Mouse (Mus musculus) myocyte (in vitro differentiated cells): ENCODE measurements around the gene Pml. TPM values are rescaled to one million over a fixed set of nuclear protein-coding genes. Genes with fewer than 3 reads are reported as not detected.

ENCODE experiments used
- H3K27me3 ChIP-seq: one replicate; pipeline ENCODE4 v1.6.1; 2011; ENCODE audit not compliant: control insufficient read depth, insufficient read depth, insufficient read length
- H3K36me3 ChIP-seq: one replicate; pipeline ENCODE4 v1.6.1; 2011; ENCODE audit not compliant: control insufficient read depth, insufficient read depth
- H3K4me2 ChIP-seq: one replicate; pipeline ENCODE4 v1.6.1; 2011; ENCODE audit warnings: low read depth, control low read depth
- H3K4me3 ChIP-seq: one replicate; pipeline ENCODE4 v1.5.1; 2011; ENCODE audit warnings: mild to moderate bottlenecking, control low read depth, moderate library complexity
- H3K79me2 ChIP-seq: one replicate; pipeline ENCODE4 v1.6.1; 2011; ENCODE audit not compliant: control insufficient read depth, insufficient read depth
- H3ac ChIP-seq: one replicate; pipeline ENCODE4 v1.6.1; 2011; ENCODE audit not compliant: control insufficient read depth, insufficient read length
- CEBPB ChIP-seq: IDR thresholded peaks from 2 replicates; pipeline ENCODE4 v1.6.1; 2011; ENCODE audit warnings: mild to moderate bottlenecking, moderate library complexity; ENCODE audit not compliant: poor library complexity, insufficient read depth, severe bottlenecking
- E2F4 ChIP-seq: IDR thresholded peaks from one replicate; pipeline ENCODE4 v1.6.1; 2011; ENCODE audit warnings: mild to moderate bottlenecking, control low read depth, moderate library complexity; ENCODE audit not compliant: insufficient read depth
- MAX ChIP-seq: IDR thresholded peaks from one replicate; pipeline ENCODE4 v1.6.1; 2011; ENCODE audit warnings: low read depth, mild to moderate bottlenecking, control low read depth
- MYOD1 ChIP-seq, 3 experiments: IDR thresholded peaks; one replicate each; pipeline ENCODE4 v1.6.1; 2011; ENCODE audit warnings: control low read depth in 2 of 3, low read depth in 2 of 3, mild to moderate bottlenecking in 2 of 3, moderate library complexity in 1 of 3; ENCODE audit not compliant: insufficient read length in 2 of 3, control insufficient read depth in 1 of 3
- MYOG ChIP-seq, 3 experiments: IDR thresholded peaks; one replicate each; pipeline ENCODE4 v1.6.1; 2011; ENCODE audit warnings: control low read depth in 2 of 3, low read depth in 2 of 3, mild to moderate bottlenecking in 2 of 3; ENCODE audit not compliant: insufficient read length in 2 of 3, control insufficient read depth in 1 of 3, insufficient read depth in 1 of 3
- POLR2A ChIP-seq: IDR thresholded peaks from one replicate; pipeline ENCODE4 v1.6.1; 2011; ENCODE audit warnings: low read depth, mild to moderate bottlenecking, control low read depth, moderate library complexity; ENCODE audit not compliant: insufficient read length
- POLR2AphosphoS2 ChIP-seq: IDR thresholded peaks from one replicate; pipeline ENCODE4 v1.6.1; 2011; ENCODE audit warnings: low read depth, control low read depth; ENCODE audit not compliant: insufficient read length
- REST ChIP-seq: IDR thresholded peaks from one replicate; pipeline ENCODE4 v1.6.1; 2011; ENCODE audit warnings: mild to moderate bottlenecking, control low read depth, moderate library complexity; ENCODE audit not compliant: insufficient read depth, insufficient read length
- SRF ChIP-seq: IDR thresholded peaks from one replicate; pipeline ENCODE4 v1.6.1; 2011; ENCODE audit warnings: low read depth; ENCODE audit not compliant: control insufficient read depth, insufficient read length
- TCF12 ChIP-seq: IDR thresholded peaks from one replicate; pipeline ENCODE4 v1.6.1; 2011; ENCODE audit warnings: mild to moderate bottlenecking, control low read depth; ENCODE audit not compliant: poor library complexity, insufficient read depth, severe bottlenecking
- TCF3 ChIP-seq: IDR thresholded peaks from one replicate; pipeline ENCODE4 v1.6.1; 2011; ENCODE audit warnings: low read depth, control low read depth; ENCODE audit not compliant: insufficient read length
- USF1 ChIP-seq: IDR thresholded peaks from one replicate; pipeline ENCODE4 v1.6.1; 2011; ENCODE audit warnings: low read depth, mild to moderate bottlenecking, control low read depth, moderate library complexity
- polyA plus RNA-seq: library from polyadenylated mRNA; unstranded; fragments of >200 nt; fragmentation: generic; extraction: Trizol; gene quantifications from one replicate; pipeline ENCODE4 v1.2.1, GENCODE M21; 2012; ENCODE audit warnings: missing spikeins

Gene Pml
- polyA plus RNA-seq, 1 experiment: 15.5 TPM

DNA sequence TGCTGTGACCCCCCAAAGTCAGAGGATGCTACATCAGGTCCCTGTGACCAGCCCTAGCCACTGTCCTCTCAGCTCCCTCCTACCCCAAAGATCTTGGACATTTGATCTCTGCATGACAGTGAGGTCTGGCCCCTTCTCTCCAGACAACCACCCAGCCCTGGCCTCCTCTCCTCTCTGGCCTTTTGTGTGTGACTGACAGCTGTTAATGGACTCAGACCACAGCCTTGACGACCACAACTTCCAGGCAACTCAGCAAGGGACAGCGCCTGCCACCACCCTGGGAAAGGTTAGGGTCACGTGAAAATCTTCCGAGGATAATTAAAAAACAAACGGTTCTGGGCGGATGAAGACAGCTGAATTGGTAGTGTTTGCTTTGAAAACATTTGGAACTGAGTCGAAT is 44.9 kb upstream of the Pml start:
- Histone ChIP-seq H3K36me3 (no peaks in the 10 kb centered on the region), H3ac (no peak overlapping the region), H3K4me2 (no peak overlapping the region), H3K79me2 (no peaks in the 10 kb centered on the region), H3K27me3 (no peaks in the 10 kb centered on the region), H3K4me3 (no peak overlapping the region)
- TF ChIP-seq MYOD1 (IDR thresholded peaks at IDR 0.05; ENCODE audit: control insufficient read depth in 1 of 3, insufficient read length in 2 of 3, low read depth in 2 of 3) (peak in 2 of 3 experiments; percentile 47 to 72), REST (no peak), TCF12 (peak; percentile 22), TCF3 (no peak), E2F4 (no peak), POLR2A (no peak), MAX (no peak), POLR2AphosphoS2 (no peak), SRF (no peak), CEBPB (no peak), MYOG (IDR thresholded peaks at IDR 0.05; ENCODE audit: control insufficient read depth in 1 of 3, insufficient read depth in 1 of 3, insufficient read length in 2 of 3, low read depth in 2 of 3) (peak in 1 of 3 experiments; percentile 63), USF1 (no peak)

DNA sequence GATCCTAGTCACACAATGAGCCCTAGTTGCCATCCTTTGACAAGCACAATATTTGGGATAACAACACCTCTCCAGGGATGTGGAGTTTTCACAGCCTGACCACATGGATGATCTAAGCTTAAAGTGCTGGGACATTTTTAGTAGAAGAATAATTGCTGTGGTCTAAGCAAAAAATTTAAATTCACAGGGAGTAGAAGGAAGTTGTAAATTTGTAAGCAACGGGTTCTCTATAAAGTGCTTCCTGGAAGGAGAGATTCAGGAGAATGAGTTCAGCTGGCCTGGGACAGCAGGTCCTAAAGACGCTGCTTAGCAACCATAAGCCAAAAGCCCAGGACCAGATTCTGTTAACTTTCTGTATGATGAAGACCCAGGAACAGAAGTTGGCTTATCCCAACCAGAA is 40.3 kb upstream of the Pml start:
- H3K27me3 ChIP-seq: no peaks in the 10 kb centered on the region
- no peaks in the 10 kb centered on the region for H3K36me3 ChIP-seq
- no peaks in the 10 kb centered on the region for H3K79me2 ChIP-seq
- TF ChIP-seq CEBPB: no peak
- TF ChIP-seq USF1: no peak
- TF ChIP-seq MYOD1 (IDR thresholded peaks at IDR 0.05; ENCODE audit: control insufficient read depth in 1 of 3, insufficient read length in 2 of 3, low read depth in 2 of 3): no peak
- no peak for TF ChIP-seq MAX
- TF ChIP-seq POLR2A: no peak
- TF ChIP-seq SRF: no peak
- no peak for TF ChIP-seq MYOG (IDR thresholded peaks at IDR 0.05; ENCODE audit: control insufficient read depth in 1 of 3, insufficient read depth in 1 of 3, insufficient read length in 2 of 3, low read depth in 2 of 3)
- no peak overlapping the region for H3ac ChIP-seq
- H3K4me3 ChIP-seq: no peak overlapping the region
- no peak overlapping the region for H3K4me2 ChIP-seq

DNA sequence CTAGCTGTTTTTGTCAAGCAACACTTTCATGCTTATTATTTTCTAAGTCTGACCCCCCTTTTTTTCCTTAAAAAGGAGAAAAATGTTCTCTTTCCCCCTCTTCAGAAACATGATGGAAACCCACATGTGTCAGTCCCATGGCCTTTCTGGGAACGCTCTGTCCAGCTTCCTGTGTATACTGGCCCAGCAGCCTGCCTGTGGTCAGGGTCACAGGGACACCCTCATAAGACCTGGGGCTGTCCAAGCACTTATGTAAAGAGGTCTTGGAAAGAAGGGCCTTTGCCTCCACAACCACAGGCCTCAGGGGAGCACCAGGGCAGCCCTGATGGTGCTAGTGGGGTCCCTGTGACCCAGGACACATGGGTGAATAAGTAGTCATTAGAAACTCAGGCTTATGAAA is 39.5 kb upstream of the Pml start:
- no peaks in the 10 kb centered on the region for H3K36me3 ChIP-seq
- TF ChIP-seq MYOG (IDR thresholded peaks at IDR 0.05; ENCODE audit: control insufficient read depth in 1 of 3, insufficient read depth in 1 of 3, insufficient read length in 2 of 3, low read depth in 2 of 3): no peak
- TF ChIP-seq SRF: no peak
- TF ChIP-seq MYOD1 (IDR thresholded peaks at IDR 0.05; ENCODE audit: control insufficient read depth in 1 of 3, insufficient read length in 2 of 3, low read depth in 2 of 3): no peak
- no peak for TF ChIP-seq REST
- TF ChIP-seq POLR2AphosphoS2: no peak
- TF ChIP-seq MAX: no peak
- TF ChIP-seq TCF12: no peak
- no peak for TF ChIP-seq CEBPB
- TF ChIP-seq E2F4: no peak
- TF ChIP-seq TCF3: no peak
- TF ChIP-seq POLR2A: no peak
- TF ChIP-seq USF1: no peak
- no peak overlapping the region for H3K4me2 ChIP-seq
- no peaks in the 10 kb centered on the region for H3K79me2 ChIP-seq
- H3K4me3 ChIP-seq: no peak overlapping the region
- H3K27me3 ChIP-seq: no peaks in the 10 kb centered on the region
- H3ac ChIP-seq: no peak overlapping the region

DNA sequence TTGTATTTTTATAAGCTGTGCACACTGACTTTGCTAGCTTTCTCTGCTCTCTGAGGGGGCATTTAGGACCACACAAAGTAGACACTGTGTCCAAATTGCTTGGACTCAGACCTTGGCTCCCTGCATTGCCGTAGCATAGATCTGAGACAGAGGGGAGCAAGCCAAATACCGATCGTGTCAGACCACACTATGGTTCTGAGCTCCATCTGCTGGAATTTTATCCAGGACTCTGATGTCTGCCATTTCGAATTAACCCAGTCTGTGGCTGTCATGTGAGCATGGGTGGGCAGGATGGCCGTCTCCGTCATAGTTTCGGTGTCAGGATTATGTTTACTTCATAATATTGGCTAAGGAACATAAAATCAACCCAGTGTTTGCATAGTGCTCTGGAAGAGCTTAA is 33.8 kb upstream of the Pml start:
- peak overlapping the region; percentile 49 for H3K4me2 ChIP-seq
- H3K4me3 ChIP-seq: no peak overlapping the region
- no peak for TF ChIP-seq MAX
- no peak for TF ChIP-seq TCF3
- TF ChIP-seq SRF: no peak
- no peak for TF ChIP-seq REST
- TF ChIP-seq E2F4: no peak
- no peaks in the 10 kb centered on the region for H3K36me3 ChIP-seq
- no peaks in the 10 kb centered on the region for H3K79me2 ChIP-seq
- no peak overlapping the region for H3ac ChIP-seq
- no peaks in the 10 kb centered on the region for H3K27me3 ChIP-seq

DNA sequence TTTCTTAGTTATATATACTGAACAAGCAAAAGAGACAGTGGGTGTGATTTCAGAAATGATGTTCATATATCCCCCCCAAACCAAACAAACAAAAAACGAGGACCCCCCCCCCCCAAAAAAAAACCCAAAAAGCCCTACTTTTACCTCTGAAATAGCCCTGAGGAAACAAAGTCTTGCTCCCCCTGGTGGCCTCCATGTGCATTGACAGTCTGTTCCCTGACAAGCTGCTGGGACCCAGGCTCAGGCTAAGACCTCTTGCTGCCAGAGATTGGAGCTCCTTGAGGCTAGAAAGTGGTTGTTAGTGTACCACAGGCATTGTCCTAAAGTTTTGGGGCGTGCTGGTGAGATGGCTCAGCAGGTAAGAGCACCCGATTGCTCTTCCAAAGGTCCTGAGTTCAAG is 32.0 kb upstream of the Pml start:
- Histone ChIP-seq H3K79me2 (no peaks in the 10 kb centered on the region), H3K36me3 (no peaks in the 10 kb centered on the region), H3K4me3 (no peak overlapping the region), H3K27me3 (no peaks in the 10 kb centered on the region), H3K4me2 (no peak overlapping the region), H3ac (no peak overlapping the region)
- TF ChIP-seq TCF12: no peak
- no peak for TF ChIP-seq E2F4
- no peak for TF ChIP-seq REST
- no peak for TF ChIP-seq MYOD1 (IDR thresholded peaks at IDR 0.05; ENCODE audit: control insufficient read depth in 1 of 3, insufficient read length in 2 of 3, low read depth in 2 of 3)
- no peak for TF ChIP-seq MYOG (IDR thresholded peaks at IDR 0.05; ENCODE audit: control insufficient read depth in 1 of 3, insufficient read depth in 1 of 3, insufficient read length in 2 of 3, low read depth in 2 of 3)
- TF ChIP-seq TCF3: no peak
- TF ChIP-seq SRF: no peak
- no peak for TF ChIP-seq POLR2AphosphoS2
- TF ChIP-seq CEBPB: no peak
- no peak for TF ChIP-seq USF1
- no peak for TF ChIP-seq MAX
- no peak for TF ChIP-seq POLR2A
